Mouse (Mus musculus) hindbrain, postnatal 0 days (tissue): ENCODE measurements around the gene Nme2. TPM values are rescaled to one million over a fixed set of nuclear protein-coding genes. Genes with fewer than 3 reads are reported as not detected.

ENCODE experiments used
- ATAC-seq: fragments of 200-750 bp; cut with Nextera tagmentation; 2 replicates; pipeline ENCODE4 v1.8.0; 2017; ENCODE audit warnings: mild to moderate bottlenecking, moderate TSS enrichment, moderate library complexity
- DNase-seq: peaks from one replicate; pipeline ENCODE4 v3.0.0-alpha.2; 2015; ENCODE audit warnings: low spot score
- H3K27ac ChIP-seq: fragments of 300-500 bp; sonication (generic); 2 replicates; pipeline ENCODE4 v1.5.1; 2014; ENCODE audit warnings: mild to moderate bottlenecking
- H3K27me3 ChIP-seq: fragments of 300-500 bp; sonication (generic); 2 replicates; pipeline ENCODE4 v1.6.1; 2014; ENCODE audit warnings: low read length, mixed read lengths; ENCODE audit not compliant: insufficient read depth
- H3K36me3 ChIP-seq: fragments of 300-500 bp; sonication (generic); 2 replicates; pipeline ENCODE4 v1.6.1; 2014; ENCODE audit warnings: low read length, mixed read lengths; ENCODE audit not compliant: insufficient read depth
- H3K4me1 ChIP-seq: fragments of 300-500 bp; sonication (generic); 2 replicates; pipeline ENCODE4 v1.6.1; 2014; ENCODE audit warnings: antibody characterized with exemption, low read length, mixed read lengths; ENCODE audit not compliant: insufficient read depth
- H3K4me2 ChIP-seq: fragments of 300-500 bp; sonication (generic); 2 replicates; pipeline ENCODE4 v1.6.1; 2014; ENCODE audit warnings: low read depth, mild to moderate bottlenecking, low read length, moderate library complexity, mixed read lengths
- H3K4me3 ChIP-seq: fragments of 300-500 bp; sonication (generic); 2 replicates; pipeline ENCODE4 v1.5.1; 2014; ENCODE audit warnings: low read length
- H3K9ac ChIP-seq: fragments of 300-500 bp; sonication (generic); replicated peaks from 2 replicates; pipeline ENCODE4 v1.6.1; 2014; ENCODE audit warnings: mild to moderate bottlenecking, low read length, moderate library complexity, mixed read lengths
- H3K9me3 ChIP-seq: fragments of 300-500 bp; sonication (generic); 2 replicates; pipeline ENCODE4 v1.6.1; 2016; ENCODE audit warnings: low read length, mixed read lengths
- CTCF ChIP-seq: IDR thresholded peaks from 2 replicates; pipeline ENCODE4 v1.5.1; 2016; ENCODE audit warnings: antibody characterized with exemption, control low read depth, low read depth
- WGBS: fragments of 180-500 bp; shearing (Covaris S2); extraction: QIAGEN DNeasy Blood & Tissue Kit; methylation state at CpG from one replicate; pipeline ENCODE4 v1.1.7; 2014; 5-methylcytosine and 5-hydroxymethylcytosine counted together
- polyA plus RNA-seq: library from polyadenylated mRNA; unstranded; fragments of >200 nt; fragmentation: Nextera tagmentation; extraction: Ambion mirVana; gene quantifications from 2 replicates; pipeline ENCODE4 v1.2.1, GENCODE M21; 2015
- total RNA-seq: library from RNA; depleted of rRNA; stranded (reverse); fragments of >200 nt; gene quantifications from 2 replicates; pipeline ENCODE4 v1.2.3, GENCODE M21; 2014; rRNA removed

The Nme2 gene
- total RNA-seq (302 and 328 TPM in 2 replicates), polyA plus RNA-seq (138 and 161 TPM in 2 replicates)

- Histone ChIP-seq H3K9me3 (no peaks in the 10 kb centered on the region), H3K36me3 (peaks cover 34% of the 10 kb centered on the region), H3K4me2 (peak within 1 kb of the TSS; percentile 93), H3K27ac (peak within 1 kb of the TSS; percentile 87), H3K4me3 (peak within 1 kb of the TSS; percentile 63), H3K4me1 (peaks cover 7% of the 10 kb centered on the region; the same call in 1 of the 2 replicates), H3K9ac (peak within 1 kb of the TSS; percentile 62), H3K27me3 (no peaks in the 10 kb centered on the region)
- ATAC-seq: no peak; the same call in 1 of the 2 replicates
- no peak for TF ChIP-seq CTCF
- 3% methylated on average over 6 of the region's 6 CpGs for WGBS
- no peak for DNase-seq
Measured at GRCm38 (mm10) chr11:93956159-93956558, at the start of gene Nme2. Nme2 (minus strand) TSS chr11:93956259.

- H3K4me1 ChIP-seq: no peaks in the 10 kb centered on the region
- DNase-seq: no peak
- H3K27me3 ChIP-seq: no peaks in the 10 kb centered on the region
- no peak for ATAC-seq
- H3K27ac ChIP-seq: no peak overlapping the region
- no peaks in the 10 kb centered on the region for H3K36me3 ChIP-seq
- no peak for TF ChIP-seq CTCF
- H3K4me2 ChIP-seq: no peak overlapping the region
- 90% methylated on average over 2 of the region's 2 CpGs for WGBS
- no peak overlapping the region for H3K9ac ChIP-seq
- H3K9me3 ChIP-seq: no peaks in the 10 kb centered on the region
- no peak overlapping the region for H3K4me3 ChIP-seq
Measured at GRCm38 (mm10) chr11:94003346-94003745, 47.3 kb upstream of the Nme2 start.

GRCm38 (mm10) chr11:93999276-93999675 lies 43.2 kb upstream of the Nme2 start:
- no peaks in the 10 kb centered on the region for H3K9me3 ChIP-seq
- no peak overlapping the region for H3K4me2 ChIP-seq
- no peak overlapping the region; the same call in 1 of the 2 replicates for H3K9ac ChIP-seq
- no peak overlapping the region for H3K4me3 ChIP-seq
- H3K36me3 ChIP-seq: no peaks in the 10 kb centered on the region
- H3K4me1 ChIP-seq: peaks cover 8% of the 10 kb centered on the region
- H3K27ac ChIP-seq: no peak overlapping the region
- no peaks in the 10 kb centered on the region for H3K27me3 ChIP-seq
- ATAC-seq (no peak), DNase-seq (no peak)
- no peak for TF ChIP-seq CTCF

- Histone ChIP-seq H3K27me3 (no peaks in the 10 kb centered on the region), H3K4me1 (peaks cover 8% of the 10 kb centered on the region), H3K4me2 (peak overlapping the region; percentile 65), H3K9ac (peak overlapping the region; percentile 85), H3K27ac (no peak overlapping the region), H3K4me3 (peak overlapping the region; percentile 86), H3K36me3 (no peaks in the 10 kb centered on the region), H3K9me3 (no peaks in the 10 kb centered on the region)
- ATAC-seq (no peak), DNase-seq (peak; percentile 2)
- 23% methylated on average over 13 of the region's 13 CpGs for WGBS
- no peak for TF ChIP-seq CTCF
Measured at GRCm38 (mm10) chr11:93997141-93997775, 41.2 kb upstream of the Nme2 start.

- peak overlapping the region; percentile 86 for H3K4me3 ChIP-seq
- peaks cover 8% of the 10 kb centered on the region for H3K4me1 ChIP-seq
- ATAC-seq (peak; percentile 48; the same call in 1 of the 2 replicates), DNase-seq (peak; percentile 48)
- under 1% methylated on average over 58 of the region's 58 CpGs for WGBS
- H3K36me3 ChIP-seq: no peaks in the 10 kb centered on the region
- H3K4me2 ChIP-seq: peak overlapping the region; percentile 65
- no peaks in the 10 kb centered on the region for H3K27me3 ChIP-seq
- peak; percentile 40 for TF ChIP-seq CTCF
- peak overlapping the region; percentile 97 for H3K27ac ChIP-seq
- no peaks in the 10 kb centered on the region for H3K9me3 ChIP-seq
- H3K9ac ChIP-seq: peak overlapping the region; percentile 85
Measured at GRCm38 (mm10) chr11:93996306-93997140, 40.5 kb upstream of the Nme2 start.

- peaks cover 8% of the 10 kb centered on the region for H3K4me1 ChIP-seq
- ATAC-seq (peak; percentile 95), DNase-seq (peak; percentile 97)
- H3K36me3 ChIP-seq: no peaks in the 10 kb centered on the region
- peak within 1 kb of the TSS; percentile 86 for H3K4me3 ChIP-seq
- H3K9me3 ChIP-seq: no peaks in the 10 kb centered on the region
- TF ChIP-seq CTCF: no peak
- peak within 1 kb of the TSS; percentile 85 for H3K9ac ChIP-seq
- peak within 1 kb of the TSS; percentile 97 for H3K27ac ChIP-seq
- under 1% methylated on average over 40 of the region's 70 CpGs for WGBS
- no peaks in the 10 kb centered on the region for H3K27me3 ChIP-seq
- H3K4me2 ChIP-seq: peak within 1 kb of the TSS; percentile 65
Measured at GRCm38 (mm10) chr11:93995720-93996305, 39.8 kb upstream of the Nme2 start, which contains the start of gene Spag9. Spag9 (plus strand) TSS chr11:93996091.
